Mouse (Mus musculus) gastrocnemius, adult 2 months (tissue): ENCODE measurements around the gene Med12l. TPM values are rescaled to one million over a fixed set of nuclear protein-coding genes. Genes with fewer than 3 reads are reported as not detected.

Source experiments
- DNase-seq: peaks from one replicate; pipeline ENCODE4 v3.0.0; 2022
- H3K27ac ChIP-seq: fragments of 200-600 bp; 2 replicates; pipeline ENCODE4 v1.8.1; 2022; ENCODE audit warnings: mild to moderate bottlenecking
- H3K4me3 ChIP-seq: fragments of 200-600 bp; 2 replicates; pipeline ENCODE4 v1.8.1; 2022; ENCODE audit warnings: mild to moderate bottlenecking, moderate library complexity
- CTCF ChIP-seq: fragments of 200-600 bp; IDR thresholded peaks from 2 replicates; pipeline ENCODE4 v1.8.1; 2022; ENCODE audit warnings: antibody characterized with exemption, mild to moderate bottlenecking, moderate library complexity
- intact Hi-C: fragments of 180-260 bp; cut with DNase I; formaldehyde crosslinking; loops from one replicate; pipeline ENCODE4 v1.15.1; 2025
- total RNA-seq, 2 experiments: library from RNA; stranded (reverse); gene quantifications; 2 replicates each; pipeline ENCODE4 v1.2.3; 2021

The Med12l gene
- total RNA-seq, 2 experiments from 2014 or later, result 0.54 to 0.92 TPM

DNA sequence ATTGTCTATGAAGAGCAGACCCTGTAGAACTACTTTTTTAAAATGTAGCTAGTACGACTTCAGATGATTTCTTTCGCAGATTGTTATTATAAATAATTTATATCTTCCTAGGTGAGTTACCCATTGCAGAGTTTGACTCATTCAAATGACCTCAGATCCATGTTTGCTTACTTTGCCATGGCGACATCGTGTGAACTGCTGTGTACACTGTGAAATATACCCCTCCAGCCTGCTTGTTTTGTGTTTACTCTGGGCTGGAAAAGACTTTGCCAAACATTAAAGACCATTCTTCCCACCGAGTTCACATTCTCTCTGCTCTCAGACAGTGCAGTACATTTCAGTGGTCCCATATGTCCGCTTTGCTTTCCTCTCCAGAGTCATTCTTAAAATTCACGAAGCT, 310.5 kb downstream of the Med12l start:
- Histone ChIP-seq H3K4me3 (no peak overlapping the region), H3K27ac (no peak overlapping the region)
- intact Hi-C loops, result no loop called here
- DNase-seq, result no peak
- TF ChIP-seq CTCF, result no peak

DNA sequence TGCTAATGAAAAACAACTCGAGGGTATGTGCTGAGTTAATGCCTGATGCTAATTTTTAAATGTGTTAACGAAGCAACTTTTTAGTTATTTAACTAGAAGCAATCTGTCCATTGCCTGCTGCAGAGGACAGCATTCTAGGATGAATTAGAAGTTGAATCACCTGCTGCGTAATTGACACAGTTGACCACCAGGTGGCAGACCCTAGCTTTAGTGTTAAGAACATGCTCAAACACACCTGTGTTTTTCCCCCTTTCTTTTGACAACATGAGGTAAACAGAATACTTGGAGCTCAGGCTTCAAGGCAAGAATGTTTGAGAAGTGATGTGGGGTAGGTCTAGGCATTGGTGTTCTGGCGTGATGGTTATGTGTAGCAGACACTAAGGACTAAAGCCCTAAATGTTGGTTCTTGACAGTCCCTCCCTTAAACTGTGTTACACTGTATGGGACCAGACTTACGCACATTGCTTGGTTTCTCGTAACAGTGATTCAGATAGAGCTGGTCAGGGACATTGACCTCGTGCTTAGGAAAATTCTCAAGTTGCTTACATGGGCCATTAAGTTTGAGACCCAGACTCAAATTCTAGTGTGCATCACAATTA, 315.8 kb downstream of the Med12l start:
- intact Hi-C loops, result no loop called here
- no peak overlapping the region for H3K27ac ChIP-seq
- H3K4me3 ChIP-seq, result no peak overlapping the region
- peak; percentile 80 for TF ChIP-seq CTCF
- peak; percentile 49 for DNase-seq

DNA sequence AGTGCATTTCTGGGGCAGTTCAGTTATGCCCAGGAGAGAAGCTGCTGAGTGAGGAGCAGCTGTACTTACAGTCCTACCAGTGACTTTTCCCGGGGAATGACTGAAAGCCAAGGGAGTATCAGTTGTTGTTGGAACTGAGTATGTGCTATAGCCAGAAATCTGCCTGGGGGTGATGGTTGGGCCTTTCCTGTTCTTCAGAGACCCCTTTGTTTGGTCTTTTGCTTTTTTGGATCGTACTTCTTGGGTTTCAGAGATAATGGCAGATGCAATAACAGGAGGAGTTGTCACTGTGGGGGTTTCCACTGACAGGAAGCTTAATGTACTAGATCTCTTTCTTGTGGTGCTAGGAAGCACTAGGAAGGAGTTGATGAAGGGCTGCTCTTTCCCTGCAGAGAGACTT, 322.9 kb downstream of the Med12l start:
- intact Hi-C loops, result loop anchor here (5.0 kb wide), 1 partner anchor 234 kb away; no protein-coding TSS in a partner anchor
- no peak overlapping the region for H3K27ac ChIP-seq
- H3K4me3 ChIP-seq, result no peak overlapping the region
- no peak for TF ChIP-seq CTCF
- DNase-seq, result no peak

DNA sequence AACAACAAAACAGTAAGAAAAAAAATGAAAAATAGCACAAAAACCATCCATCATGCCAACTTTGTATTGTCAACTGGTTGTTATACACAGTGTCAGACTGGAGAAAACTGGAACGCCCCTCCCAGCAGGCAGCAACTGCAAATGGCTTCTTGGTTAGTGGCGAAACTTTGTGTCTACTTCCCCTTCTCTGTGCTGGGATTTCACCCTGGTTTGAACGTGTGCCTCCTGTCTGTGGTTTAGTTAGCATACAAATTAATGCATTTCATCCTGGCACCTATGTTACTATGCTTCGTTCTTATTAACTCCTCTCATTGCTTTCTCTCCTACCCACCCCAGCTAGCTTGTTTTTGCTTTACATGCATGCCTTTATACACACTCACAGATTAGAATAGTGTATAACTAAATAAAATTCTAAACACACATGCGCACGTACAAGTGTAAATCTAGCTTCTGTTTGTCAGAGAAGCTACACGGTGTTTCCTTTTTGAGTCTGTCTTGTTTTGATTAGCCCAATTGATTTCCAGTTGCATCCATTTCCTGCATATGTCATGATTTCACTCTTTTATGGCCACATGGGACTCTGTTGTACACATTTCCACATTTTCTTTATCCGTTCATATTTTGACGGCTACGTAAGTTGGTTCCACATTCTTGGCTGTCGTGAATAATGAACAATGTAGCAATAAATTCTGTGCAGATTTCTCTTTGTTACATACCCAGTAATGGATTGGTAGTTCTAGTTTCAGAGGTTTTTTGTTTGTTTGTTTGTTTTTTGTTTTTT, 336.2 kb downstream of the Med12l start:
- Histone ChIP-seq H3K27ac (0 out of 2 replicates have a peak overlapping the region, but pooled peaks have one; percentile 3), H3K4me3 (peak overlapping the region; percentile 71)
- TF ChIP-seq CTCF, result no peak
- no peak for DNase-seq
- intact Hi-C loops, result no loop called here

DNA sequence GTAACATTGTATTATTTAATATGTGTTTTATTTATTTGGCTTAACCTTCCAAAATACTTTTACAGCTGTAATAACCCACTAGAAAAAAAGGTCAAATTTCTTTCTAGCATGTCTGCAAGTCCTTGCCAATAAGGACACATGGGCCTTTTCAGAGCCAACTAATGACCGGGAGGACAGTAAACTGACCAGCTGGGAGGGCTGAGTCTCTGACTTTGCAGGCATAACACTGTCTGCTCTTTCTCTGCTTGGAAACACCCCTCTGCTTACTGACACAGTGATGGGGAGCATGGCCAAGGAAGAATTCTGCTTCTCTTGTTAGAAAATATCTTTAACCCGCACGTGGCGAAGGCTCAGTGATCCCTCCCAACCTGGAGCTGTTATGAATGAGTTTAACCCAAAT, 337.4 kb downstream of the Med12l start:
- peak overlapping the region; percentile 82 for H3K27ac ChIP-seq
- intact Hi-C loops, result no loop called here
- peak overlapping the region; percentile 71 for H3K4me3 ChIP-seq
- peak; percentile 69 for DNase-seq
- TF ChIP-seq CTCF, result no peak

DNA sequence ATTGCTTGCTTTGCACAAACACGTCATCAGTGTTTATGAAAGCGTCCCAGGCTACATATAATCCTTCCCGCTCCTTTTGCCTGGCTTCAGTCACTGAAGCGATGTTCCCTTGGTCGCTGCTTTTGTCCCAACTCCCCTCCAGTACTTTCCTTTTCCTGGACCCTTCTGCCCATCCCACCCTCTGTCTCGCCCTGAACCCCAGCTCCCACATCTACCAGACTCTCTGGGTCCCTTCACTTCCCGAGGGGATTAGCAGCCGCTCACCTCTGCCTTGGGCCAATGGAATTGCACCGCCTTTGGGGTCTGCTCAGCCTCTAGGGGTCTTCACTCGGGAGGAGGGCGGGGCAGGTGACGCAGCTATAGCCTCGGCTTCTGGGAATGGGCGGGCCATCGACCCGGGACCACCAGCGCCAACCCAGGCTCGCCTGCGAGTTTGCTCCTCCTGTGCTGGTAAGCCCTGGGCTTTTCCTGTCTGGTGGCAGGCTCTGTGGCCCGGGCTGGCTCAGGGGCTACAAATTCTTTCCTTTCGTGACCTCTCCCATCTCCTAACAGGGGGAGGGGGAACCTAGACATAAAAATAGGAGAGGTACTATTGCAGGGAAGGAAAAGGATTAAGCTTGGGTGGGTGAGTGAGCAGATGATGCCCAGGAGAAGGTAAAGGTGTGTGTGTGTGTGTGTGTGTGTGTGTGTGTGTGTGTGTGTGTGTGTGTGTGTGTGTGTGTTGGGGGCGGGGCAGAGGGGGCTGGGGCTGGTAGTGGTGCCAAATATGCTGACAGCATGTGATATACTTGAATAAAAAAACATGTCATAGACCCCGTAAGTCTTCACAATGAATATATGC, 338.7 kb downstream of the Med12l start, which contains the start of gene Igsf10:
Gene Igsf10 (minus strand): TSS at position 330 of the 841 bp plus-strand sequence.
- Histone ChIP-seq H3K27ac (peak within 1 kb of the TSS; percentile 82), H3K4me3 (peak within 1 kb of the TSS; percentile 71)
- intact Hi-C loops, result no loop called here
- DNase-seq, result peak; percentile 51
- no peak for TF ChIP-seq CTCF

DNA sequence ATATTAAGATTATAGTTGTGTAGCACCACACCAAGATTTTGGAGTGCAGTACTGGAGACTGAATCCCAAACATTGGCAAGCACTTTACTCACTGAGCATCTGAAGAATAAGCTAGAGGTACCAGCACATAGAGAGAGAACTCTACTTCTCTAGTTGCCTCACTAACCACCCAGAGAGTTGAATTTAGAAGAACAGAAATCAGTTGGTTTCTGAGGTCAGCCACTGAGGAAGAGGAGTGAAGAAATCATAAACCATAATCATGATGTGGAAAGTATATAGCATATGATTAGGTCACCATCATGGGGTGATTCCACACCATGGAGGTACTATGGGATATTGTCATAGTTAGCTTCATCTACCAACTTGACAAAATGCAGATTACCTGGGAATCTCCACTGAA, 346.1 kb downstream of the Med12l start:
- no peak overlapping the region for H3K4me3 ChIP-seq
- intact Hi-C loops, result no loop called here
- no peak for DNase-seq
- TF ChIP-seq CTCF, result no peak
- H3K27ac ChIP-seq, result no peak overlapping the region

DNA sequence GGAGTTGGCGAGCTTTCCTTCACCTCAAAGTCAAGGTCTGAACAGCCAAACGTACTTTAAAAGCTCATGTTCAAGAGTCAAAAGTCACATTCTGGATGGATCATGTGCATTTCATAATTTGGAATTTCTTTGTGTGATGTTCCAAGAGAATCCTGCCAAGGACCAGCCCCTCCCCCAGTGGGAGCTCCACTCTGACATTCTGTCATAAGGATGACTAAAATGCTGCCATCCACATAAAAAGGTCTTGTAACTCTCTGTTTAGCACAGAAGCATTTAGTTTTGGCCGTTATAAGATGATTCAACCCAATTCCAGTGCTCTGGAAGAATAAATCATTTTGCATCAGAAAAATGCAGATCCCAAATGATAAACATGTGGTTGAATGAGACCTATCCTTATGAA, 348.5 kb downstream of the Med12l start:
- intact Hi-C loops, result no loop called here
- peak; percentile 37 for DNase-seq
- TF ChIP-seq CTCF, result no peak
- no peak overlapping the region for H3K4me3 ChIP-seq
- H3K27ac ChIP-seq, result no peak overlapping the region

DNA sequence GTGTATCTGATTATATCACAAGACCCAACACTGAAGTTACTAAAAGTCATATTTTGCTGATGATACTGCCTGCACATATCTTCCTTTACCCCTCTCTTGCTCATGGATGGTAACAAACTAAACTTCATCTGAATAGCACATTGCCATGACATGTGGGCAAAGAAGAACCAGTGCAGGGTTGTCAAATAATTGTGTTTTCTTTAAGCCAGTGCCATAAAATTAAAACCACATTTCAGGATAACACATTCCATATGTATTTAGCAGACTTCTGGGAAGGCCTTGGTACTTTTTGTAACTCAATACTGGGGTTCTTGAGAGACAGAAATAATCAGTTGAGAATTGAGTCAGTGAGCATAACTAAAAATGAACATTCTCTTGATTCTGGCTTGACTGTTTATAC, 354.5 kb downstream of the Med12l start:
- DNase-seq, result no peak
- TF ChIP-seq CTCF, result no peak
- Histone ChIP-seq H3K27ac (no peak overlapping the region), H3K4me3 (no peak overlapping the region)
- intact Hi-C loops, result no loop called here

DNA sequence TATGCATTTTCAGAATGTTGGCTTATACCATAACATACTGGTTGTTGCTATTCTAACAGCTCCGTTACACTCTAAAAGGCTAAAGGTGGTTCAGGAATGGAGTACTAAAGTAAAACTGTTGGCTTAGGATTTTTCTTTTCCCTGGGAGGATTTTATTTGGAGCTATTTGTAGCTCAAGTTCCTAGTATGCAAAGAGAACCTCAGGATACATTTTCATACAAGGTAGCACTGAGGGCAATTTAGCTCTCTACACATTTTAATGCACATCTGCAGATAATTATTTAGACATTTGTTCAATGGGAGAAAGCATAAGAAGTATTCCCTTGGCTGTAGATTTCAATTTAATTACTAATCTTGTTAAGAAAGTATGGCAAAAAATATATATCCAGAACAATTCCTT, 356.3 kb downstream of the Med12l start:
- no peak for DNase-seq
- intact Hi-C loops, result no loop called here
- H3K4me3 ChIP-seq, result no peak overlapping the region
- no peak overlapping the region for H3K27ac ChIP-seq
- TF ChIP-seq CTCF, result no peak

Other genes starting within 250 kb of the Med12l start
- not detected for gene Mindy4b-ps, start 183.5 kb upstream of the Med12l start, total RNA-seq
- not detected for gene Clrn1, start 120.5 kb upstream of the Med12l start, total RNA-seq
- not detected for gene Gpr171, start 96.0 kb downstream of the Med12l start, total RNA-seq
- 1 to 10 TPM; 1.0 to 1.8 TPM for gene P2ry14, start 147.8 kb downstream of the Med12l start, total RNA-seq
- gene Gpr87, start 189.3 kb downstream of the Med12l start, total RNA-seq, result not detected
- gene P2ry13, start 205.1 kb downstream of the Med12l start, total RNA-seq, result under 1 TPM; 0.17 to 0.36 TPM